Mouse (Mus musculus) heart, adult 2 months (tissue): ENCODE results near the gene Abhd12. TPM values are rescaled to one million over a fixed set of nuclear protein-coding genes. Genes with fewer than 3 reads are reported as not detected.

Experiments used
- DNase-seq, 2 experiments: peaks; one replicate each; pipeline ENCODE4 v3.0.0; 2021
- H3K27ac ChIP-seq: fragments of 200-600 bp; 2 replicates; pipeline ENCODE4 v1.8.1; 2022
- H3K27me3 ChIP-seq: fragments of 200-500 bp; 2 replicates; pipeline ENCODE4 v1.6.1; 2012; ENCODE audit warnings: mild to moderate bottlenecking, low read length, inconsistent platforms, mixed read lengths; ENCODE audit not compliant: control insufficient read depth, insufficient read depth
- H3K36me3 ChIP-seq: fragments of 200-500 bp; 2 replicates; pipeline ENCODE4 v1.6.1; 2012; ENCODE audit warnings: low read length, inconsistent platforms; ENCODE audit not compliant: control insufficient read depth, insufficient read depth
- H3K4me1 ChIP-seq: fragments of 200-500 bp; 2 replicates; pipeline ENCODE4 v1.6.1; 2011; ENCODE audit warnings: low read length; ENCODE audit not compliant: control insufficient read depth, insufficient read depth
- H3K4me3 ChIP-seq: fragments of 200-600 bp; 2 replicates; pipeline ENCODE4 v1.8.1; 2022
- H3K79me2 ChIP-seq: fragments of 200-500 bp; replicated peaks from 2 replicates; pipeline ENCODE4 v1.6.1; 2012; ENCODE audit warnings: mild to moderate bottlenecking, inconsistent platforms, low read length, moderate library complexity, mixed read lengths; ENCODE audit not compliant: control insufficient read depth, insufficient read depth
- H3K9ac ChIP-seq: fragments of 200-500 bp; 2 replicates; pipeline ENCODE4 v1.6.1; 2012; ENCODE audit warnings: low read depth, mild to moderate bottlenecking, control low read depth, inconsistent platforms, low read length, mixed read lengths
- CTCF ChIP-seq: fragments of 200-600 bp; IDR thresholded peaks from 2 replicates; pipeline ENCODE4 v1.8.1; 2022; ENCODE audit warnings: antibody characterized with exemption, mild to moderate bottlenecking, moderate library complexity
- EP300 ChIP-seq: fragments of 200-500 bp; IDR thresholded peaks from 2 replicates; pipeline ENCODE4 v1.6.1; 2011; ENCODE audit warnings: low read depth, low read length, control low read depth; ENCODE audit not compliant: insufficient read depth
- POLR2A ChIP-seq: fragments of 200-500 bp; IDR thresholded peaks from 2 replicates; pipeline ENCODE4 v1.6.1; 2011; ENCODE audit warnings: mild to moderate bottlenecking, low read depth, low read length, control low read depth; ENCODE audit not compliant: insufficient read depth
- WGBS: fragments of 180-500 bp; shearing (Covaris S2); methylation state at CpG from one replicate; pipeline ENCODE4 v1.1.7; 2018; 5-methylcytosine and 5-hydroxymethylcytosine counted together
- intact Hi-C: fragments of 180-260 bp; cut with DNase I; formaldehyde crosslinking; loops from one replicate; pipeline ENCODE4 v1.15.1; 2025
- polyA plus RNA-seq: library from polyadenylated mRNA; depleted of rRNA; stranded (reverse); fragments of >200 nt; gene quantifications from 2 replicates; pipeline ENCODE4 v1.2.3, GENCODE M21; 2012
- total RNA-seq, 2 experiments: library from RNA; stranded (reverse); gene quantifications; 2 replicates each; pipeline ENCODE4 v1.2.3; 2021

The Abhd12 gene
- total and polyA plus RNA-seq, 3 experiments, result 37.6 to 51.2 (median 47.7) TPM

DNA sequence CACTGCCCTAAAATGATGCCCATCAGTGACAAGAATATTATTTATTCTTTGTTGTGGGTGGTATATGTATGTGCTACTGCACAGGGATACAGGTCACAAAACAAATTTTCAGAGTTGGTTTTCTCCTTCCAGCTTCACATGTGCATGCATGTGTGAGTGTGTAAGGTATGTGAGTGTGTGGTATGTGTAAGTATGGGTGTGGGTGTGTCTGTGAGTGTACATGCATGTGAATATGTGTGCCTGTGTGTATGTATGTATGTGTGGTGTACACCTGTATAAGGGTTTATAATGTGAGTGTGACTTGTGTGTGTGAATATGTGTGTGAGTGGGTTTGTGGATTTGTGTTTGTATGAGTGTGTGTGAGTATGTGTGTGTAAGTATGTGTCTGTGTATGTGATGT is 49.4 kb downstream of the Abhd12 start:
- TF ChIP-seq POLR2A (no peak), CTCF (no peak), EP300 (no peak)
- Histone ChIP-seq H3K27me3 (no peaks in the 10 kb centered on the region), H3K36me3 (no peaks in the 10 kb centered on the region), H3K79me2 (no peaks in the 10 kb centered on the region), H3K4me3 (no peak overlapping the region), H3K27ac (no peak overlapping the region), H3K9ac (no peak overlapping the region), H3K4me1 (peaks cover 1% of the 10 kb centered on the region; the same call in 1 of the 2 replicates)
- DNase-seq, result no peak
- intact Hi-C loops, result no loop called here

DNA sequence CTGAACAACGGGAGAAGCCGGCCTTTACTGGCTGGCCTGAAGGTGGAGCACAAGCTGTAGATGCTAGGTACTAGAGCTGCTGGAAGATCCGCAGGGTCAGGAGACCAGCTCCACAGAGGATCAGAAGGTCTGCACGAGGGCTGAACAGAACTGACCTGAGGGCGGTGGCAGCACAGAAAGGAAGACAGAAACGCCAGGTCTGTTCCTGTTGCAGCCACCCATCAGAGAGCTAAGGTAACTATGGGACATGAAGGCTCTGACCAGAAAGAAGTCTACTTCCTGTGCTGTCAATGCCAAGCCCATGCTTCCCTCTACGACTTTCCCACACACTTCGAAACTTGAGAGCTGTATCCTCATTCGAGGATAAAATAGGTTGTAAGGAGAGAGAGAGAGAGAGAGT is 53.3 kb downstream of the Abhd12 start:
- H3K36me3 ChIP-seq, result no peaks in the 10 kb centered on the region
- TF ChIP-seq EP300 (no peak), CTCF (0 out of 2 replicates have a peak, but pooled peaks have one; percentile 8)
- H3K27me3 ChIP-seq, result no peaks in the 10 kb centered on the region
- H3K4me1 ChIP-seq, result peaks cover 1% of the 10 kb centered on the region; the same call in 1 of the 2 replicates
- DNase-seq, result no peak
- H3K79me2 ChIP-seq, result no peaks in the 10 kb centered on the region
- H3K27ac ChIP-seq, result no peak overlapping the region
- H3K9ac ChIP-seq, result no peak overlapping the region
- intact Hi-C loops, result no loop called here
- WGBS, result 60% methylated on average over 9 of the region's 9 CpGs
- no peak overlapping the region for H3K4me3 ChIP-seq

DNA sequence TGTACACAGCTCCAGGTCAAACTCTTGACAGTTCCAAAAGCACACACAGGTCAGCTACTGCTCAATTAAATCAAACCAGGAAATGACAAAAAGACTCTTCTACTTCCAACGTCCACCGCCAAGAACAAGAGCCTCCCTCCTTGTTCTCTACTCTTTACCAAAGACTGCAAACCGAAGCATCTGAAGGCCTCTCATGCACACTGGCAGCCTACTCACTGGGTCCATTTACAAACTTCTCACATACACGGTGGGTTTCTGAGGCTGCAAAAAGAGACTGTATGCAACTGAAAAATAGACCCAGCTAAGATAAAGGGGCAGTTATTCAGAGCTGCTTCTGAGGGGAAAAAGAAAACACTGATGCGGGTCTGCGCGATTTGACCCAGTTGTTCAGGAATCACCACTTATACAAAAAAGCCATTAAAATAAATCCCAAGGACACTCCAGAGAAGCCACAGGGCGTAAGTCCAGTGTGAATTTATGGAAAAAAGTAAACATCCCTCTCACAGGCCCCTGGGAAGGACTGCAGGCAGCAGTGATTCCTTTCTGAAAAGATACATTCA is 57.0 kb downstream of the Abhd12 start:
- WGBS, result 90% methylated on average over 8 of the region's 8 CpGs
- H3K27me3 ChIP-seq, result no peaks in the 10 kb centered on the region
- H3K4me3 ChIP-seq, result no peak overlapping the region
- H3K9ac ChIP-seq, result no peak overlapping the region
- H3K36me3 ChIP-seq, result no peaks in the 10 kb centered on the region
- no peaks in the 10 kb centered on the region for H3K79me2 ChIP-seq
- H3K4me1 ChIP-seq, result peaks cover 3% of the 10 kb centered on the region
- no peak for DNase-seq
- intact Hi-C loops, result loop anchor here (5.0 kb wide), 1 partner anchor 155 kb away; no protein-coding TSS in a partner anchor
- TF ChIP-seq EP300, result no peak
- no peak for TF ChIP-seq POLR2A
- TF ChIP-seq CTCF, result no peak
- no peak overlapping the region for H3K27ac ChIP-seq

DNA sequence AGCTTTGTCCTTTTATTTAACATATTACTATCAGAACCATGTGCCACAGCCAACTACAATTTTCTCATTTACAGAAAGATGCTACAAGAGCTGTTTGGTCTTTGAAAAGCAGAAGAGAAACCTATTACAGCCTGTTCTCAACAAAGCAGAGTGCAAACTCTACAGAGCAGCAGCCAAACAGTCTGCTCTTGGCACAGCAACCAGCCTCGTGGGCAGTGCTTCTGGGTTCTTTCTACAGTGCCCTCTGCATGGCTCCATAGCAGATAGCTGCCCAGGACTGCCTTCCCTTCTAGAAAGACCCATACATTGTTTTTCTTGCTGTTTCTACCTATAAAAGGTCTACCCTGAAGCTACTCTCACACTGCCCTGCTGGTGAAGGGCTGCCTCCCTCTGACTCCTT is 59.7 kb downstream of the Abhd12 start:
- no peaks in the 10 kb centered on the region for H3K27me3 ChIP-seq
- 47% methylated on average over 1 of the region's 1 CpGs for whole genome bisulfite sequencing
- H3K4me1 ChIP-seq, result peaks cover 1% of the 10 kb centered on the region
- H3K36me3 ChIP-seq, result no peaks in the 10 kb centered on the region
- peak overlapping the region; percentile 31; the same call in 1 of the 2 replicates for H3K27ac ChIP-seq
- peak; percentile 37 to 58 for DNase-seq
- no peak overlapping the region for H3K4me3 ChIP-seq
- intact Hi-C loops, result loop anchor here (5.0 kb wide), 1 partner anchor 158 kb away; no protein-coding TSS in a partner anchor
- no peak for TF ChIP-seq EP300
- no peaks in the 10 kb centered on the region for H3K79me2 ChIP-seq
- no peak overlapping the region for H3K9ac ChIP-seq

DNA sequence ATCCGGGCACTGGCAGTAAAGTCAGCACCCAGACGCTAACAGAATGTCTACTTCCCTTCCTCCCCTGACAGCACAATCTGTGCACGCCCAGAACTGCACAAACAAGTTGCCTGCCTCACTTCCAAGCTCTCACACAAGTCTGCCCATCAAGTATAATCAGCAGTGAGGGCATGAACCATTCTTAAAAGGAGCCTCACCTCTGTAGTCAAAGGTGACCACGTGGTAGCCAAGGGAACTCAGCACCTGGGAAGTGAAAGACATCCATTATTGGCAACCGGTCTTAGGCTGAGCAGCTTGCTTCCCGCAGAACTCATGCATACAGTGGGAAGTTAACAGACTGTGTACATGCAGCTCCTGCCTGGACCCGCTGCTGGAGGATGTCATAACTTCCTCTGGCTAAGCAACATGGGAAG is 62.5 kb downstream of the Abhd12 start:
- 63% methylated on average over 7 of the region's 7 CpGs for WGBS

DNA sequence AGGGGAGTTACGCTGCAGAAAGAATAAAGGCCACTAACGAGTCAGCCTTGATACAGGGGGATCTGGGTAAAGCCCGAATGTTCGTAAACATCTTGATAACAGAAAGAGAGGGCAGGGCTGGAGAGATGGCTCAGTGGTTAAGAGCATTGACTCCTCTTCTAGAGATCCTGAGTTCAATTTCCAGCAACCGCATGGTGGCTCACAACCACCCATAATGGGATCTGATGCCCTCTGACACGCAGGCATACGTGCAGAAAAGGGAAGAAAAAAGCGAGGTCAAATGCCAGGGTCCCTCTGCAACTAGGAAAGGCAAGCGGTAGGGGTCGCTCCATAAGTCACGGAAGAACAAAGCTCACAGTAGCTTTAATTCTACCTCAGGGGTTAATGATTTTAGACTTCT is 63.4 kb downstream of the Abhd12 start:
- Histone ChIP-seq H3K27me3 (no peaks in the 10 kb centered on the region), H3K4me3 (no peak overlapping the region), H3K36me3 (no peaks in the 10 kb centered on the region), H3K27ac (peak overlapping the region; percentile 12), H3K4me1 (peaks cover 2% of the 10 kb centered on the region), H3K9ac (no peak overlapping the region), H3K79me2 (no peaks in the 10 kb centered on the region)
- TF ChIP-seq POLR2A, result no peak
- 85% methylated on average over 11 of the region's 11 CpGs for WGBS
- intact Hi-C loops, result no loop called here
- no peak for DNase-seq

More for the DNA sequence above, 62.5 kb downstream of the Abhd12 start:
- DNase-seq, result peak in 1 of 2 experiments; percentile 44
- no peak overlapping the region for H3K9ac ChIP-seq
- intact Hi-C loops, result no loop called here
- H3K36me3 ChIP-seq, result no peaks in the 10 kb centered on the region
- H3K27me3 ChIP-seq, result no peaks in the 10 kb centered on the region
- H3K4me1 ChIP-seq, result peaks cover 2% of the 10 kb centered on the region
- H3K4me3 ChIP-seq, result no peak overlapping the region
- H3K79me2 ChIP-seq, result no peaks in the 10 kb centered on the region
- TF ChIP-seq EP300, result no peak
- 0 out of 2 replicates have a peak, but pooled peaks have one; percentile 22 for TF ChIP-seq POLR2A
- no peak for TF ChIP-seq CTCF
- H3K27ac ChIP-seq, result no peak overlapping the region
